Mouse (Mus musculus): ENCODE results near the gene Rheb. TPM values are rescaled to one million over a fixed set of nuclear protein-coding genes. Genes with fewer than 3 reads are reported as not detected.

Rheb gene
- total RNA-seq (2023), result 10 to 100 TPM; 49.3 to 50.7 TPM

DNA sequence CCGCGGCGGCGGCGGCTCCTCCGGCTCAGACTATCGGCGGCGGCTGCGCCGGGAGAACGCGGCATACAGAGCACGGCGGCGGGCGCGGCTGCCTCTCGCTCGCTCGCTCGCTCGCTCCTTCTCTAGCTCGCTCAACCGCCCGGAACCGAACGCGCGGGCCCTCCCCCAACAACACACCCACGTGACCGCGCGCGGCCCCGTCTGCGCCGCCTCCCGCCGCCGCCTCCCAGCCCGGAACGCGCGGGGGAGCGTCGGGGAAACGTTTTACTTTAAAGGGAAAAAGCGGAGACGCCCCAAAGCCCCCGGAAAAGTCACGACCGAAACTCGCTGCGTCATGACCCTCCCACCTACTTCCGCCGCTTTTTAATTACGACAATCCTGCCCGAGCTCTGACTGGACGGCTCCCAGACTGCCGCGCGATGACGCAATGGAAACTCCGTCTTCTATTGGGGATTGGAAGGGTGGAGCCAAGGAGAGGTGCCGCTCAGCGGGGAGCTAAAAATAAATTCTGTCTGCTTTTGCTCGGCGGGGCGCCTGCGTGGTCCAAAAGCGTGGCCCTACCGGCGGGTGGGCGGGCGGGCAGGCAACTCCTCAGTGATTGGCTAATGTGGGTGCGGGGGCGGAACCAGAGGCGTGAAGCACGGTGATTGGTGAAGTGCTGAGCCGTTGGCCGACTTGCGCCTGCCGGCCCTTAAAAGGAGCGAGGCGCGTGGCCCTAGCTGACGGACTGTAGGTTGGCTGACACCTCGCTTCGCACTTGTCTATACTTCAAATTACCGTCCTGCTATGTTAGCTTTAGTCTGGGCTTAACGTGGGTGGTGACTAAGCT is at the start of gene Rheb:
Gene Rheb, minus strand, starts transcription at position 351 of the 829 bp plus-strand sequence.

DNA sequence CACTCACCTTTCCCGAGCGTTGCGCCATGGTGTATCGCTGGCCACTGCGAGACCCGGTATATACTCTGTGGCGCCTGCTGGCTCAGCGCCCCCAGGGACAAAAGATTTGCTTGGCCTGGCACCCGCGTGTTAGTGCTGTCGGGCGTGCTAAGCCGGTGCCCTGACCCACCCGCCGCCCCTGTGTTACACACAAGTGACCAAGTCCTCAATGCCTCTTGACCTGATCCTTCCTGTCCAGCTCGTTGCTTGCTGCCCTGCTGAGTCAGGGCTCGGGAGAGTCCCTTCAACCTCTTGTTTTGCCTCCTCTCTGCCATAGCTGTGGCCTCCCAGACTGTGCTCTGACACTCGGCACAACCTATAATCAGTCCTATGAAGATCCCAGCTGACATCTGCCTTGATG is 84.6 kb downstream of the Rheb start, which contains the start of gene Crygn:
Gene Crygn, minus strand, starts transcription at position 193 of the 400 bp plus-strand sequence.

Other genes starting within 250 kb of the Rheb start
- gene Smarcd3, start 218.2 kb downstream of the Rheb start, total RNA-seq (2023), result not detected
- gene Nub1, start 157.1 kb downstream of the Rheb start, total RNA-seq (2023), result 10 to 100 TPM; 39.5 to 40.7 TPM
- gene Wdr86, start 111.9 kb downstream of the Rheb start, total RNA-seq (2023), result not detected
- gene Crygn, start 84.6 kb downstream of the Rheb start, total RNA-seq (2023), result not detected